Mouse (Mus musculus) thymus, adult 2 months (tissue): ENCODE measurements around the gene Tmem139.

Experiments
- CTCF ChIP-seq: fragments of 200-500 bp; IDR thresholded peaks from 2 replicates; pipeline ENCODE4 v1.5.1; 2012; ENCODE audit warnings: mild to moderate bottlenecking, control low read depth, low read length, moderate library complexity, borderline replicate concordance; ENCODE audit not compliant: control insufficient read depth, poor library complexity, insufficient read depth; ENCODE audit errors: extremely low read depth
- POLR2A ChIP-seq: fragments of 200-500 bp; IDR thresholded peaks from 2 replicates; pipeline ENCODE4 v1.6.1; 2012; ENCODE audit warnings: mild to moderate bottlenecking, low read length, control low read depth, moderate library complexity; ENCODE audit not compliant: control insufficient read depth, poor library complexity, insufficient read depth; ENCODE audit errors: extremely low read depth

DNA sequence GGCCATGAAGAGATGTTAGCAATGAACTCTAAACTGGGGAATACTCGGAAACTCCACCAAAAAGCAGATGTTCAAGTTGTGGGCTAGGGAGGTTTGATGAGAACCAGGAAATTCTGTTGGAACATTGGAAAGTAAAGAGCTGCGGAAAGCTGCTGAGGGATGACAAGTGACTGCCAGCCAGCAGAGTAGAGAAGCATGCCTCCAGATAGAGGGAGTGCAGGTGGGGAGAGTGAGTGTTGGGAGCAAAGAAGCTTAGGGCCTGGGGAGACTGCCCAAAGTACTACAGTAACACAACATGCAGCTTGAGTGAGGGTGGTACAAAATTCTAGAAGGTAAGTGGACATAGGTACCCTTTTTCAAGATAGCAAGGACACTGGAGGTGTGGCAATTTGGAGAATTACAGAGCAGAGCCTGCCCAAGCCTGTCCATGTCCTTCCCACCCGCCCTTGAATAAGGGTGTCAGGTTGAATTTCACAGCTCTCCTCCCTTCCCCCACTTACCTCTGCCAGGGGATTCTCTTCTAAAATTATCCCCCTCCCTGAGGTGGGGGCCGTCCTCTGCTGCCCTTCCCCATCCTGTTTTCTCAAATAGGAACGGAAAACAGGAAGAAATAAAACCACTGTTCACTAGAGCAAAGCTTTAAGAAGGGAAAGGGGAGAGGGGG is 21.2 kb downstream of the Tmem139 start:
- TF ChIP-seq CTCF (no peak), POLR2A (no peak)
